Mouse (Mus musculus) small intestine, adult 2 months (tissue): ENCODE measurements around the gene Fam71b.

Experiments used
- CTCF ChIP-seq: fragments of 200-500 bp; IDR thresholded peaks from 2 replicates; pipeline ENCODE4 v1.5.1; 2012; ENCODE audit warnings: low read depth, mild to moderate bottlenecking, control low read depth, inconsistent platforms, low read length, moderate library complexity, mixed read lengths; ENCODE audit not compliant: insufficient replicate concordance, insufficient read length; ENCODE audit errors: extremely low read depth
- POLR2A ChIP-seq: fragments of 200-500 bp; IDR thresholded peaks from 2 replicates; pipeline ENCODE4 v1.6.1; 2012; ENCODE audit warnings: low read depth, mild to moderate bottlenecking, control low read depth, inconsistent platforms, low read length, moderate library complexity

DNA sequence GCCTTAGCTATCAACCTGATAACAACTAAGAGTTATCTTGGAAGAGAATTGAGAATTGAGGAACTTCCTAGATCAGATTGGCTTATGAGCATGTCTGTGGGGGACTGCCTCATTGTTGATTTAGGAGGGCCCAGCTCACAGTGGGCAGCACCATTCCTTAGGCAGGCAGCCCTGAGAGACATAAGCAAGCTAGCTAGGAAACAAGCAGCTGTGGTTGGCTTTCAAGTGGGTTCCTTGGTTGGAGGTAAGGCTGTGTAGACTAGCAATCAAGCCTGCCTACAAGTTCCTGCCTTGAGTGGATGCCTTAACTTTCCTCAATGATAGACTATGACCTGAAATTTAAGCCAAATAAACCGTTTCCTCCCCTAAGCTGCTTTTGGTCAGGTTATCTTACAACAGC is 38.0 kb upstream of the Fam71b start:
- TF ChIP-seq CTCF, result no peak
- no peak for TF ChIP-seq POLR2A
